Mouse (Mus musculus) forebrain, embryonic 12.5 days (tissue): ENCODE data around the gene Fbxw11. TPM values are rescaled to one million over a fixed set of nuclear protein-coding genes. Genes with fewer than 3 reads are reported as not detected.
"Not testable (repeated sequence)": the region's sequence is repeated elsewhere in the genome, so short reads cannot be mapped to it uniquely, and the experiment has no call there.

Source experiments
- ATAC-seq: fragments of 200-750 bp; cut with Nextera tagmentation; 2 replicates; pipeline ENCODE4 v1.8.0; 2017; ENCODE audit warnings: moderate TSS enrichment; ENCODE audit not compliant: low FRiP score
- H3K27ac ChIP-seq: fragments of 300-500 bp; sonication (generic); 2 replicates; pipeline ENCODE4 v1.5.1; 2016; ENCODE audit warnings: mild to moderate bottlenecking
- H3K27me3 ChIP-seq: fragments of 300-500 bp; sonication (generic); 2 replicates; pipeline ENCODE4 v1.6.1; 2016; ENCODE audit warnings: mild to moderate bottlenecking
- H3K36me3 ChIP-seq: fragments of 300-500 bp; sonication (generic); replicated peaks from 2 replicates; pipeline ENCODE4 v1.6.1; 2016; ENCODE audit warnings: mild to moderate bottlenecking
- H3K4me1 ChIP-seq: fragments of 300-500 bp; sonication (generic); 2 replicates; pipeline ENCODE4 v1.6.1; 2016
- H3K4me2 ChIP-seq: fragments of 300-500 bp; sonication (generic); 2 replicates; pipeline ENCODE4 v1.6.1; 2016; ENCODE audit warnings: mild to moderate bottlenecking, moderate library complexity
- H3K4me3 ChIP-seq: fragments of 300-500 bp; sonication (generic); replicated peaks from 2 replicates; pipeline ENCODE4 v1.5.1; 2016; ENCODE audit warnings: mild to moderate bottlenecking
- H3K9ac ChIP-seq: fragments of 300-500 bp; sonication (generic); 2 replicates; pipeline ENCODE4 v1.6.1; 2016; ENCODE audit warnings: mild to moderate bottlenecking
- H3K9me3 ChIP-seq: fragments of 300-500 bp; sonication (generic); 2 replicates; pipeline ENCODE4 v1.6.1; 2016
- WGBS: fragments of 180-500 bp; shearing (Covaris S2); methylation state at CpG from one replicate; pipeline ENCODE4 v1.1.7; 2016; 5-methylcytosine and 5-hydroxymethylcytosine counted together
- polyA plus RNA-seq: library from polyadenylated mRNA; unstranded; fragments of >200 nt; fragmentation: Nextera tagmentation; extraction: Ambion mirVana; gene quantifications from 2 replicates; pipeline ENCODE4 v1.2.1, GENCODE M21; 2016

The Fbxw11 gene
- polyA plus RNA-seq, 1 experiment from 2014 or later, result 111 TPM

GRCm38 (mm10) chr11:32704241-32704890 lies 61.8 kb downstream of the Fbxw11 start:
- Histone ChIP-seq H3K27me3 (no peaks in the 10 kb centered on the region), H3K4me1 (peaks cover 16% of the 10 kb centered on the region), H3K4me2 (no peak overlapping the region), H3K27ac (no peak overlapping the region), H3K9me3 (no peaks in the 10 kb centered on the region), H3K9ac (no peak overlapping the region), H3K36me3 (no peaks in the 10 kb centered on the region), H3K4me3 (no peak overlapping the region)
- WGBS, result 81% methylated on average over 6 of the region's 6 CpGs
- no peak for ATAC-seq

GRCm38 (mm10) chr11:32706406-32706993 lies 64.0 kb downstream of the Fbxw11 start:
- no peaks in the 10 kb centered on the region for H3K27me3 ChIP-seq
- H3K9me3 ChIP-seq, result no peaks in the 10 kb centered on the region
- no peak overlapping the region for H3K9ac ChIP-seq
- H3K4me1 ChIP-seq, result peaks cover 16% of the 10 kb centered on the region
- 87% methylated on average over 4 of the region's 4 CpGs for WGBS
- H3K36me3 ChIP-seq, result no peaks in the 10 kb centered on the region
- no peak overlapping the region for H3K27ac ChIP-seq
- ATAC-seq, result no peak
- no peak overlapping the region for H3K4me3 ChIP-seq
- H3K4me2 ChIP-seq, result no peak overlapping the region

- 24% methylated on average over 3 of the region's 3 CpGs for WGBS
- no peaks in the 10 kb centered on the region for H3K9me3 ChIP-seq
- ATAC-seq, result no peak
These were observed 65.0 kb downstream of the Fbxw11 start for GRCm38 (mm10) chr11:32707481-32707880.

GRCm38 (mm10) chr11:32708739-32709501 lies 66.4 kb downstream of the Fbxw11 start:
- Histone ChIP-seq H3K36me3 (peaks cover 6% of the 10 kb centered on the region; the same call in 1 of the 2 replicates), H3K27me3 (no peaks in the 10 kb centered on the region)
- WGBS, result 80% methylated on average over 14 of the region's 14 CpGs

More at GRCm38 (mm10) chr11:32707481-32707880, 65.0 kb downstream of the Fbxw11 start:
- H3K27ac ChIP-seq, result no peak overlapping the region
- H3K36me3 ChIP-seq, result peaks cover 3% of the 10 kb centered on the region; the same call in 1 of the 2 replicates
- H3K4me2 ChIP-seq, result no peak overlapping the region
- no peak overlapping the region for H3K4me3 ChIP-seq
- H3K4me1 ChIP-seq, result peaks cover 16% of the 10 kb centered on the region
- H3K9ac ChIP-seq, result no peak overlapping the region
- no peaks in the 10 kb centered on the region for H3K27me3 ChIP-seq

GRCm38 (mm10) chr11:32709563-32709962 lies 67.0 kb downstream of the Fbxw11 start:
- no peak overlapping the region for H3K4me3 ChIP-seq
- 17% methylated on average over 1 of the region's 1 CpGs for WGBS
- H3K36me3 ChIP-seq, result peaks cover 6% of the 10 kb centered on the region; the same call in 1 of the 2 replicates
- no peaks in the 10 kb centered on the region for H3K9me3 ChIP-seq
- H3K9ac ChIP-seq, result no peak overlapping the region
- H3K27ac ChIP-seq, result no peak overlapping the region
- no peaks in the 10 kb centered on the region for H3K27me3 ChIP-seq
- peaks cover 12% of the 10 kb centered on the region for H3K4me1 ChIP-seq
- no peak for ATAC-seq
- H3K4me2 ChIP-seq, result no peak overlapping the region

More at GRCm38 (mm10) chr11:32708739-32709501, 66.4 kb downstream of the Fbxw11 start:
- H3K9ac ChIP-seq, result no peak overlapping the region
- no peak for ATAC-seq
- no peak overlapping the region for H3K27ac ChIP-seq
- no peaks in the 10 kb centered on the region for H3K9me3 ChIP-seq
- H3K4me2 ChIP-seq, result no peak overlapping the region
- peaks cover 16% of the 10 kb centered on the region for H3K4me1 ChIP-seq
- no peak overlapping the region for H3K4me3 ChIP-seq

- Histone ChIP-seq H3K9me3 (no peaks in the 10 kb centered on the region), H3K27ac (no peak overlapping the region), H3K4me2 (no peak overlapping the region), H3K9ac (no peak overlapping the region), H3K27me3 (no peaks in the 10 kb centered on the region), H3K4me3 (no peak overlapping the region), H3K36me3 (peaks cover 6% of the 10 kb centered on the region; the same call in 1 of the 2 replicates), H3K4me1 (0 out of 2 replicates have a peak, but pooled peaks cover 4% of the 10 kb centered on the region)
- 64% methylated on average over 5 of the region's 5 CpGs for WGBS
- no peak for ATAC-seq
These were observed 71.7 kb downstream of the Fbxw11 start for GRCm38 (mm10) chr11:32714230-32714629.

GRCm38 (mm10) chr11:32714896-32715295 lies 72.4 kb downstream of the Fbxw11 start:
- ATAC-seq, result no peak
- Histone ChIP-seq H3K9ac (no peak overlapping the region), H3K4me1 (0 out of 2 replicates have a peak, but pooled peaks cover 4% of the 10 kb centered on the region), H3K4me3 (no peak overlapping the region), H3K4me2 (no peak overlapping the region), H3K27ac (no peak overlapping the region), H3K27me3 (no peaks in the 10 kb centered on the region), H3K36me3 (peaks cover 6% of the 10 kb centered on the region; the same call in 1 of the 2 replicates), H3K9me3 (no peaks in the 10 kb centered on the region)
- WGBS, result 96% methylated on average over 2 of the region's 2 CpGs

- H3K4me1 ChIP-seq, result 0 out of 2 replicates have a peak, but pooled peaks cover 4% of the 10 kb centered on the region
- no peak overlapping the region for H3K4me3 ChIP-seq
- H3K9me3 ChIP-seq, result no peaks in the 10 kb centered on the region
- ATAC-seq, result no peak
- H3K9ac ChIP-seq, result no peak overlapping the region
- H3K27ac ChIP-seq, result no peak overlapping the region
- peaks cover 6% of the 10 kb centered on the region; the same call in 1 of the 2 replicates for H3K36me3 ChIP-seq
- H3K4me2 ChIP-seq, result no peak overlapping the region
- no peaks in the 10 kb centered on the region for H3K27me3 ChIP-seq
- 91% methylated on average over 6 of the region's 6 CpGs for WGBS
These were observed 73.0 kb downstream of the Fbxw11 start for GRCm38 (mm10) chr11:32715495-32715894.

- ATAC-seq, result no peak
- no peaks in the 10 kb centered on the region for H3K27me3 ChIP-seq
- no peak overlapping the region for H3K4me2 ChIP-seq
- 83% methylated on average over 5 of the region's 5 CpGs for WGBS
- peaks cover 6% of the 10 kb centered on the region; the same call in 1 of the 2 replicates for H3K36me3 ChIP-seq
- no peak overlapping the region for H3K4me3 ChIP-seq
- H3K27ac ChIP-seq, result no peak overlapping the region
- 0 out of 2 replicates have a peak, but pooled peaks cover 4% of the 10 kb centered on the region for H3K4me1 ChIP-seq
- no peaks in the 10 kb centered on the region for H3K9me3 ChIP-seq
- H3K9ac ChIP-seq, result no peak overlapping the region
These were observed 73.4 kb downstream of the Fbxw11 start for GRCm38 (mm10) chr11:32715970-32716369.

GRCm38 (mm10) chr11:32716876-32717275 lies 74.4 kb downstream of the Fbxw11 start:
- 65% methylated on average over 4 of the region's 4 CpGs for WGBS
- no peak overlapping the region for H3K9ac ChIP-seq
- H3K4me1 ChIP-seq, result 0 out of 2 replicates have a peak, but pooled peaks cover 4% of the 10 kb centered on the region
- no peak overlapping the region for H3K4me2 ChIP-seq
- H3K4me3 ChIP-seq, result no peak overlapping the region
- H3K9me3 ChIP-seq, result no peaks in the 10 kb centered on the region
- H3K27me3 ChIP-seq, result no peaks in the 10 kb centered on the region
- H3K27ac ChIP-seq, result no peak overlapping the region
- H3K36me3 ChIP-seq, result peaks cover 4% of the 10 kb centered on the region; the same call in 1 of the 2 replicates
- no peak for ATAC-seq

- not testable (repeated sequence) for H3K27ac ChIP-seq, H3K9me3 ChIP-seq, H3K4me1 ChIP-seq, H3K27me3 ChIP-seq, H3K9ac ChIP-seq, H3K36me3 ChIP-seq, ATAC-seq, H3K4me2 ChIP-seq, H3K4me3 ChIP-seq
- WGBS, result 86% methylated on average over 9 of the region's 9 CpGs
These were observed 75.2 kb downstream of the Fbxw11 start for GRCm38 (mm10) chr11:32717711-32718110.

- Histone ChIP-seq H3K9me3 (no peaks in the 10 kb centered on the region), H3K27me3 (no peaks in the 10 kb centered on the region), H3K4me3 (no peak overlapping the region), H3K36me3 (peaks cover 4% of the 10 kb centered on the region; the same call in 1 of the 2 replicates), H3K27ac (no peak overlapping the region), H3K9ac (no peak overlapping the region), H3K4me2 (no peak overlapping the region), H3K4me1 (0 out of 2 replicates have a peak, but pooled peaks cover 4% of the 10 kb centered on the region)
- no peak for ATAC-seq
- WGBS, result 53% methylated on average over 2 of the region's 2 CpGs
These were observed 75.8 kb downstream of the Fbxw11 start for GRCm38 (mm10) chr11:32718371-32718770.
